Mouse (Mus musculus): ENCODE results near the gene Nfat5. TPM values are rescaled to one million over a fixed set of nuclear protein-coding genes. Genes with fewer than 3 reads are reported as not detected.
A peak's percentile ranks its signal among the peaks of the same experiment; 100 is the strongest.

The Nfat5 gene
- total and polyA plus RNA-seq, 2 experiments from 2014 or later = 6.4 to 29.6 TPM

- WGBS = 12% methylated on average over 1 of the region's 1 CpGs
- no peak overlapping the region for H3K4me2 ChIP-seq (ENCODE audit: low read depth, low read length)
- no peaks in the 10 kb centered on the region for H3K4me1 ChIP-seq (ENCODE audit: control insufficient read depth, insufficient read depth)
- peak; percentile 54 for TF ChIP-seq CTCF (IDR thresholded peaks at IDR 0.05; ENCODE audit: low read depth)
- TF ChIP-seq EP300 (IDR thresholded peaks at IDR 0.05; ENCODE audit: low read depth) = no peak
- peak; percentile 13 for DNase-seq (ENCODE audit: low spot score)
- H3K36me3 ChIP-seq (replicated peaks; ENCODE audit: control insufficient read depth, insufficient read depth, low read length) = no peaks in the 10 kb centered on the region
- H3K27me3 ChIP-seq (ENCODE audit: control insufficient read depth, insufficient read depth, low read length) = no peaks in the 10 kb centered on the region
- H3K4me3 ChIP-seq (ENCODE audit: low read depth, low read length) = no peak overlapping the region
- H3K27ac ChIP-seq (ENCODE audit: low read depth) = no peak overlapping the region
- H3K9ac ChIP-seq (replicated peaks; ENCODE audit: low read depth, low read length) = no peak overlapping the region
- ATAC-seq (ENCODE audit: insufficient read depth, low read depth) = 0 out of 2 replicates have a peak, but pooled peaks have one; percentile 41
- H3K9me3 ChIP-seq (replicated peaks; ENCODE audit: control insufficient read depth, low read length) = no peaks in the 10 kb centered on the region
These were observed 36.3 kb downstream of the Nfat5 start for GRCm38 (mm10) chr8:107329595-107329994.

- DNase-seq (ENCODE audit: low spot score) = peak; percentile 80
- peaks cover 10% of the 10 kb centered on the region; the same call in 1 of the 2 replicates for H3K4me1 ChIP-seq (ENCODE audit: control insufficient read depth, insufficient read depth)
- ATAC-seq (ENCODE audit: insufficient read depth, low read depth) = peak; percentile 86
- H3K36me3 ChIP-seq (replicated peaks; ENCODE audit: control insufficient read depth, insufficient read depth, low read length) = peaks cover 7% of the 10 kb centered on the region
- H3K4me2 ChIP-seq (ENCODE audit: low read depth, low read length) = no peak overlapping the region
- H3K27me3 ChIP-seq (ENCODE audit: control insufficient read depth, insufficient read depth, low read length) = no peaks in the 10 kb centered on the region
- H3K27ac ChIP-seq (ENCODE audit: low read depth) = peak overlapping the region; percentile 67
- TF ChIP-seq EP300 (IDR thresholded peaks at IDR 0.05; ENCODE audit: low read depth) (no peak), CTCF (IDR thresholded peaks at IDR 0.05; ENCODE audit: low read depth) (no peak)
- no peak overlapping the region for H3K9ac ChIP-seq (replicated peaks; ENCODE audit: low read depth, low read length)
- no peaks in the 10 kb centered on the region for H3K9me3 ChIP-seq (replicated peaks; ENCODE audit: control insufficient read depth, low read length)
- WGBS = 42% methylated on average over 1 of the region's 1 CpGs
- no peak overlapping the region for H3K4me3 ChIP-seq (ENCODE audit: low read depth, low read length)
These were observed 43.2 kb downstream of the Nfat5 start for GRCm38 (mm10) chr8:107336480-107336879.

- Histone ChIP-seq H3K36me3 (replicated peaks; ENCODE audit: control insufficient read depth, insufficient read depth, low read length) (peaks cover 77% of the 10 kb centered on the region), H3K9ac (replicated peaks; ENCODE audit: low read depth, low read length) (no peak overlapping the region), H3K9me3 (replicated peaks; ENCODE audit: control insufficient read depth, low read length) (no peaks in the 10 kb centered on the region), H3K27me3 (ENCODE audit: control insufficient read depth, insufficient read depth, low read length) (no peaks in the 10 kb centered on the region), H3K4me1 (ENCODE audit: control insufficient read depth, insufficient read depth) (no peaks in the 10 kb centered on the region), H3K4me3 (ENCODE audit: low read depth, low read length) (no peak overlapping the region), H3K27ac (ENCODE audit: low read depth) (peak overlapping the region; percentile 62), H3K4me2 (ENCODE audit: low read depth, low read length) (no peak overlapping the region)
- WGBS = 68% methylated on average over 4 of the region's 4 CpGs
- DNase-seq (ENCODE audit: low spot score) = no peak
- ATAC-seq (ENCODE audit: insufficient read depth, low read depth) = no peak
- TF ChIP-seq CTCF (IDR thresholded peaks at IDR 0.05; ENCODE audit: low read depth) = no peak
- TF ChIP-seq EP300 (IDR thresholded peaks at IDR 0.05; ENCODE audit: low read depth) = no peak
These were observed 77.0 kb downstream of the Nfat5 start for GRCm38 (mm10) chr8:107370311-107370710.

- 71% methylated on average over 3 of the region's 3 CpGs for WGBS
- H3K27me3 ChIP-seq (ENCODE audit: control insufficient read depth, insufficient read depth, low read length) = no peaks in the 10 kb centered on the region
- peak; percentile 63 for DNase-seq (ENCODE audit: low spot score)
- peak; percentile 86 for ATAC-seq (ENCODE audit: insufficient read depth, low read depth)
- no peak overlapping the region for H3K4me2 ChIP-seq (ENCODE audit: low read depth, low read length)
- no peak overlapping the region for H3K9ac ChIP-seq (replicated peaks; ENCODE audit: low read depth, low read length)
- H3K4me3 ChIP-seq (ENCODE audit: low read depth, low read length) = no peak overlapping the region
- peak overlapping the region; percentile 14; the same call in 1 of the 2 replicates for H3K27ac ChIP-seq (ENCODE audit: low read depth)
- peaks cover 3% of the 10 kb centered on the region; the same call in 1 of the 2 replicates for H3K4me1 ChIP-seq (ENCODE audit: control insufficient read depth, insufficient read depth)
- H3K36me3 ChIP-seq (replicated peaks; ENCODE audit: control insufficient read depth, insufficient read depth, low read length) = peaks cover 39% of the 10 kb centered on the region
- no peak for TF ChIP-seq EP300 (IDR thresholded peaks at IDR 0.05; ENCODE audit: low read depth)
- no peak for TF ChIP-seq CTCF (IDR thresholded peaks at IDR 0.05; ENCODE audit: low read depth)
- H3K9me3 ChIP-seq (replicated peaks; ENCODE audit: control insufficient read depth, low read length) = no peaks in the 10 kb centered on the region
These were observed 84.1 kb downstream of the Nfat5 start for GRCm38 (mm10) chr8:107377346-107377745.

- H3K4me1 ChIP-seq (ENCODE audit: control insufficient read depth, insufficient read depth) = peaks cover 23% of the 10 kb centered on the region
- 91% methylated on average over 8 of the region's 8 CpGs for WGBS
- H3K4me3 ChIP-seq (ENCODE audit: low read depth, low read length) = no peak overlapping the region
- H3K4me2 ChIP-seq (ENCODE audit: low read depth, low read length) = no peak overlapping the region
- no peak for ATAC-seq (ENCODE audit: insufficient read depth, low read depth)
- no peak overlapping the region for H3K27ac ChIP-seq (ENCODE audit: low read depth)
- DNase-seq (ENCODE audit: low spot score) = no peak
- H3K9me3 ChIP-seq (replicated peaks; ENCODE audit: control insufficient read depth, low read length) = no peaks in the 10 kb centered on the region
- H3K27me3 ChIP-seq (ENCODE audit: control insufficient read depth, insufficient read depth, low read length) = no peaks in the 10 kb centered on the region
- peaks cover 19% of the 10 kb centered on the region for H3K36me3 ChIP-seq (replicated peaks; ENCODE audit: control insufficient read depth, insufficient read depth, low read length)
- H3K9ac ChIP-seq (replicated peaks; ENCODE audit: low read depth, low read length) = no peak overlapping the region
- no peak for TF ChIP-seq CTCF (IDR thresholded peaks at IDR 0.05; ENCODE audit: low read depth)
- TF ChIP-seq EP300 (IDR thresholded peaks at IDR 0.05; ENCODE audit: low read depth) = no peak
These were observed 87.5 kb downstream of the Nfat5 start for GRCm38 (mm10) chr8:107380734-107381133.

- DNase-seq (ENCODE audit: low spot score) (no peak), ATAC-seq (ENCODE audit: insufficient read depth, low read depth) (no peak)
- H3K27me3 ChIP-seq (ENCODE audit: control insufficient read depth, insufficient read depth, low read length) = no peaks in the 10 kb centered on the region
- H3K4me2 ChIP-seq (ENCODE audit: low read depth, low read length) = no peak overlapping the region
- WGBS = 91% methylated on average over 4 of the region's 4 CpGs
- TF ChIP-seq CTCF (IDR thresholded peaks at IDR 0.05; ENCODE audit: low read depth) (no peak), EP300 (IDR thresholded peaks at IDR 0.05; ENCODE audit: low read depth) (no peak)
- H3K4me1 ChIP-seq (ENCODE audit: control insufficient read depth, insufficient read depth) = peaks cover 30% of the 10 kb centered on the region
- no peak overlapping the region for H3K4me3 ChIP-seq (ENCODE audit: low read depth, low read length)
- peaks cover 14% of the 10 kb centered on the region for H3K36me3 ChIP-seq (replicated peaks; ENCODE audit: control insufficient read depth, insufficient read depth, low read length)
- H3K9me3 ChIP-seq (replicated peaks; ENCODE audit: control insufficient read depth, low read length) = no peaks in the 10 kb centered on the region
- no peak overlapping the region for H3K27ac ChIP-seq (ENCODE audit: low read depth)
- no peak overlapping the region for H3K9ac ChIP-seq (replicated peaks; ENCODE audit: low read depth, low read length)
These were observed 88.4 kb downstream of the Nfat5 start for GRCm38 (mm10) chr8:107381666-107382065.

All from heart, postnatal 0 days (tissue).